Mouse (Mus musculus): Measurements from ENCODE around the gene Mrpl54. TPM values are rescaled to one million over a fixed set of nuclear protein-coding genes. Genes with fewer than 3 reads are reported as not detected.

Mrpl54 gene
- polyA plus RNA-seq, 1 experiment from 2014 or later, result 247 TPM

GRCm38 (mm10) chr10:81290698-81291460 lies 24.1 kb upstream of the Mrpl54 start:
- no peak overlapping the region for H3K27ac ChIP-seq (ENCODE audit: low read depth, low read length)
- no peaks in the 10 kb centered on the region for H3K9me3 ChIP-seq (replicated peaks; ENCODE audit: control insufficient read depth, low read length)
- no peak for ATAC-seq (replicated peaks; ENCODE audit: insufficient number of reproducible peaks, low FRiP score, low TSS enrichment)
- H3K9ac ChIP-seq (ENCODE audit: low read depth, low read length), result no peak overlapping the region
- H3K4me3 ChIP-seq (ENCODE audit: low read depth, low read length), result no peak overlapping the region
- WGBS (ENCODE audit: insufficient replicate concordance), result 19% methylated on average over 24 of the region's 24 CpGs
- peaks cover 32% of the 10 kb centered on the region for H3K27me3 ChIP-seq (ENCODE audit: control insufficient read depth, insufficient read depth, low read length)
- no peak overlapping the region for H3K4me2 ChIP-seq
- H3K36me3 ChIP-seq (ENCODE audit: control insufficient read depth, insufficient read depth, low read length), result no peaks in the 10 kb centered on the region
- peaks cover 32% of the 10 kb centered on the region for H3K4me1 ChIP-seq (ENCODE audit: control insufficient read depth, insufficient read depth, low read length)

- Histone ChIP-seq H3K4me2 (no peak overlapping the region), H3K27ac (ENCODE audit: low read depth, low read length) (no peak overlapping the region), H3K4me1 (ENCODE audit: control insufficient read depth, insufficient read depth, low read length) (peaks cover 22% of the 10 kb centered on the region), H3K9ac (ENCODE audit: low read depth, low read length) (no peak overlapping the region), H3K36me3 (ENCODE audit: control insufficient read depth, insufficient read depth, low read length) (no peaks in the 10 kb centered on the region), H3K4me3 (ENCODE audit: low read depth, low read length) (no peak overlapping the region), H3K9me3 (replicated peaks; ENCODE audit: control insufficient read depth, low read length) (no peaks in the 10 kb centered on the region), H3K27me3 (ENCODE audit: control insufficient read depth, insufficient read depth, low read length) (peaks cover 40% of the 10 kb centered on the region)
- 66% methylated on average over 14 of the region's 14 CpGs for WGBS (ENCODE audit: insufficient replicate concordance)
- ATAC-seq (replicated peaks; ENCODE audit: insufficient number of reproducible peaks, low FRiP score, low TSS enrichment), result no peak
Observed at GRCm38 (mm10) chr10:81289811-81290210, 23.1 kb upstream of the Mrpl54 start.

GRCm38 (mm10) chr10:81289278-81289677 lies 22.5 kb upstream of the Mrpl54 start:
- no peak overlapping the region for H3K9ac ChIP-seq (ENCODE audit: low read depth, low read length)
- WGBS (ENCODE audit: insufficient replicate concordance), result 3% methylated on average over 7 of the region's 7 CpGs

GRCm38 (mm10) chr10:81288601-81289000 lies 21.9 kb upstream of the Mrpl54 start:
- 20% methylated on average over 6 of the region's 6 CpGs for WGBS (ENCODE audit: insufficient replicate concordance)
- H3K4me2 ChIP-seq, result no peak overlapping the region
- no peaks in the 10 kb centered on the region for H3K9me3 ChIP-seq (replicated peaks; ENCODE audit: control insufficient read depth, low read length)
- H3K4me3 ChIP-seq (ENCODE audit: low read depth, low read length), result no peak overlapping the region
- no peak overlapping the region for H3K9ac ChIP-seq (ENCODE audit: low read depth, low read length)
- peaks cover 10% of the 10 kb centered on the region for H3K4me1 ChIP-seq (ENCODE audit: control insufficient read depth, insufficient read depth, low read length)
- no peak overlapping the region for H3K27ac ChIP-seq (ENCODE audit: low read depth, low read length)
- peaks cover 52% of the 10 kb centered on the region for H3K27me3 ChIP-seq (ENCODE audit: control insufficient read depth, insufficient read depth, low read length)
- ATAC-seq (replicated peaks; ENCODE audit: insufficient number of reproducible peaks, low FRiP score, low TSS enrichment), result no peak
- no peaks in the 10 kb centered on the region for H3K36me3 ChIP-seq (ENCODE audit: control insufficient read depth, insufficient read depth, low read length)

More at GRCm38 (mm10) chr10:81289278-81289677, 22.5 kb upstream of the Mrpl54 start:
- Histone ChIP-seq H3K9me3 (replicated peaks; ENCODE audit: control insufficient read depth, low read length) (no peaks in the 10 kb centered on the region), H3K27me3 (ENCODE audit: control insufficient read depth, insufficient read depth, low read length) (peaks cover 46% of the 10 kb centered on the region), H3K4me2 (no peak overlapping the region), H3K27ac (ENCODE audit: low read depth, low read length) (no peak overlapping the region), H3K4me3 (ENCODE audit: low read depth, low read length) (no peak overlapping the region), H3K36me3 (ENCODE audit: control insufficient read depth, insufficient read depth, low read length) (no peaks in the 10 kb centered on the region), H3K4me1 (ENCODE audit: control insufficient read depth, insufficient read depth, low read length) (peaks cover 17% of the 10 kb centered on the region)
- no peak for ATAC-seq (replicated peaks; ENCODE audit: insufficient number of reproducible peaks, low FRiP score, low TSS enrichment)

- Histone ChIP-seq H3K9ac (ENCODE audit: low read depth, low read length) (no peak overlapping the region), H3K27me3 (ENCODE audit: control insufficient read depth, insufficient read depth, low read length) (peaks cover 62% of the 10 kb centered on the region), H3K4me2 (no peak overlapping the region), H3K36me3 (ENCODE audit: control insufficient read depth, insufficient read depth, low read length) (no peaks in the 10 kb centered on the region), H3K4me3 (ENCODE audit: low read depth, low read length) (no peak overlapping the region), H3K9me3 (replicated peaks; ENCODE audit: control insufficient read depth, low read length) (no peaks in the 10 kb centered on the region), H3K27ac (ENCODE audit: low read depth, low read length) (no peak overlapping the region), H3K4me1 (ENCODE audit: control insufficient read depth, insufficient read depth, low read length) (peaks cover 8% of the 10 kb centered on the region; the same call in 1 of the 2 replicates)
- no peak for ATAC-seq (replicated peaks; ENCODE audit: insufficient number of reproducible peaks, low FRiP score, low TSS enrichment)
- WGBS (ENCODE audit: insufficient replicate concordance), result 49% methylated on average over 8 of the region's 8 CpGs
Observed at GRCm38 (mm10) chr10:81287513-81288157, 20.9 kb upstream of the Mrpl54 start.

- H3K9me3 ChIP-seq (replicated peaks; ENCODE audit: control insufficient read depth, low read length), result no peaks in the 10 kb centered on the region
- no peak overlapping the region for H3K9ac ChIP-seq (ENCODE audit: low read depth, low read length)
- no peak overlapping the region for H3K27ac ChIP-seq (ENCODE audit: low read depth, low read length)
- no peaks in the 10 kb centered on the region for H3K36me3 ChIP-seq (ENCODE audit: control insufficient read depth, insufficient read depth, low read length)
- peaks cover 61% of the 10 kb centered on the region for H3K27me3 ChIP-seq (ENCODE audit: control insufficient read depth, insufficient read depth, low read length)
- peaks cover 8% of the 10 kb centered on the region; the same call in 1 of the 2 replicates for H3K4me1 ChIP-seq (ENCODE audit: control insufficient read depth, insufficient read depth, low read length)
- no peak overlapping the region; the same call in 1 of the 2 replicates for H3K4me2 ChIP-seq
- 42% methylated on average over 6 of the region's 6 CpGs for WGBS (ENCODE audit: insufficient replicate concordance)
- no peak overlapping the region for H3K4me3 ChIP-seq (ENCODE audit: low read depth, low read length)
- ATAC-seq (replicated peaks; ENCODE audit: insufficient number of reproducible peaks, low FRiP score, low TSS enrichment), result no peak
Observed at GRCm38 (mm10) chr10:81286586-81286985, 19.9 kb upstream of the Mrpl54 start.

- ATAC-seq (replicated peaks; ENCODE audit: insufficient number of reproducible peaks, low FRiP score, low TSS enrichment), result peak; percentile 58
- WGBS (ENCODE audit: insufficient replicate concordance), result 1% methylated on average over 54 of the region's 54 CpGs
Observed at GRCm38 (mm10) chr10:81285694-81286450, 19.1 kb upstream of the Mrpl54 start.

GRCm38 (mm10) chr10:81284719-81285118 lies 18.0 kb upstream of the Mrpl54 start:
- H3K27me3 ChIP-seq (ENCODE audit: control insufficient read depth, insufficient read depth, low read length), result peaks cover 61% of the 10 kb centered on the region
- no peaks in the 10 kb centered on the region for H3K4me1 ChIP-seq (ENCODE audit: control insufficient read depth, insufficient read depth, low read length)
- peak overlapping the region; percentile 86; the same call in 1 of the 2 replicates for H3K4me2 ChIP-seq
- no peak overlapping the region for H3K9ac ChIP-seq (ENCODE audit: low read depth, low read length)
- no peaks in the 10 kb centered on the region for H3K9me3 ChIP-seq (replicated peaks; ENCODE audit: control insufficient read depth, low read length)
- WGBS (ENCODE audit: insufficient replicate concordance), result 10% methylated on average over 17 of the region's 17 CpGs
- H3K27ac ChIP-seq (ENCODE audit: low read depth, low read length), result no peak overlapping the region
- no peaks in the 10 kb centered on the region for H3K36me3 ChIP-seq (ENCODE audit: control insufficient read depth, insufficient read depth, low read length)
- no peak for ATAC-seq (replicated peaks; ENCODE audit: insufficient number of reproducible peaks, low FRiP score, low TSS enrichment)
- peak overlapping the region; percentile 51; the same call in 1 of the 2 replicates for H3K4me3 ChIP-seq (ENCODE audit: low read depth, low read length)

More at GRCm38 (mm10) chr10:81285694-81286450, 19.1 kb upstream of the Mrpl54 start:
- peak overlapping the region; percentile 71 for H3K9ac ChIP-seq (ENCODE audit: low read depth, low read length)
- peak overlapping the region; percentile 86 for H3K4me2 ChIP-seq
- no peaks in the 10 kb centered on the region for H3K36me3 ChIP-seq (ENCODE audit: control insufficient read depth, insufficient read depth, low read length)
- H3K27ac ChIP-seq (ENCODE audit: low read depth, low read length), result no peak overlapping the region
- peaks cover 4% of the 10 kb centered on the region; the same call in 1 of the 2 replicates for H3K4me1 ChIP-seq (ENCODE audit: control insufficient read depth, insufficient read depth, low read length)
- no peaks in the 10 kb centered on the region for H3K9me3 ChIP-seq (replicated peaks; ENCODE audit: control insufficient read depth, low read length)
- H3K27me3 ChIP-seq (ENCODE audit: control insufficient read depth, insufficient read depth, low read length), result peaks cover 61% of the 10 kb centered on the region
- peak overlapping the region; percentile 51 for H3K4me3 ChIP-seq (ENCODE audit: low read depth, low read length)

Data from heart, embryonic 11.5 days (tissue).